Mouse (Mus musculus): Measurements from ENCODE around the gene Gm17606. TPM values are rescaled to one million over a fixed set of nuclear protein-coding genes. Genes with fewer than 3 reads are reported as not detected.

Gm17606 gene
- total RNA-seq, 4 experiments from 2014 or later: not detected

- no peak for DNase-seq (ENCODE audit: low spot score in 2 of 2)
Measured at GRCm38 (mm10) chr14:54660009-54660408, 19.3 kb downstream of the Gm17606 start.

- DNase-seq (ENCODE audit: low spot score in 2 of 2): no peak
Measured at GRCm38 (mm10) chr14:54664477-54665222, 23.9 kb downstream of the Gm17606 start.

GRCm38 (mm10) chr14:54669381-54669780, 28.6 kb downstream of the Gm17606 start:
- peak in 1 of 2 experiments; percentile 40 for DNase-seq (ENCODE audit: low spot score in 2 of 2)

- no peak for DNase-seq (ENCODE audit: low spot score in 2 of 2)
Measured at GRCm38 (mm10) chr14:54674317-54674716, 33.6 kb downstream of the Gm17606 start.

- no peak for DNase-seq (ENCODE audit: low spot score in 2 of 2)
Measured at GRCm38 (mm10) chr14:54676290-54676689, 35.5 kb downstream of the Gm17606 start.

GRCm38 (mm10) chr14:54678657-54679304, 38.0 kb downstream of the Gm17606 start:
- DNase-seq (ENCODE audit: low spot score in 2 of 2): no peak

GRCm38 (mm10) chr14:54682396-54682795, 41.6 kb downstream of the Gm17606 start:
- DNase-seq (ENCODE audit: low spot score in 2 of 2): no peak

- DNase-seq (ENCODE audit: low spot score in 2 of 2): no peak
Measured at GRCm38 (mm10) chr14:54685471-54685870, 44.7 kb downstream of the Gm17606 start.

GRCm38 (mm10) chr14:54686063-54686521, 45.3 kb downstream of the Gm17606 start, which contains the start of gene 1700123O20Rik:
1700123O20Rik (plus strand) TSS chr14:54686216.
- DNase-seq (ENCODE audit: low spot score in 2 of 2): no peak

GRCm38 (mm10) chr14:54686522-54687143, 45.9 kb downstream of the Gm17606 start, which contains the start of gene Acin1:
Acin1 (minus strand) TSS chr14:54686931.
- DNase-seq (ENCODE audit: low spot score in 2 of 2): peak; percentile 100

GRCm38 (mm10) chr14:54687251-54687650, 46.5 kb downstream of the Gm17606 start:
- no peak for DNase-seq (ENCODE audit: low spot score in 2 of 2)

- no peak for DNase-seq (ENCODE audit: low spot score in 2 of 2)
Measured at GRCm38 (mm10) chr14:54695042-54695441, 54.3 kb downstream of the Gm17606 start.

GRCm38 (mm10) chr14:54696752-54697151, 56.0 kb downstream of the Gm17606 start:
- no peak for DNase-seq (ENCODE audit: low spot score in 2 of 2)

Small RNA genes within 50 kb of the gene (microRNA-seq; reads per million reads assigned to microRNA genes)
- not detected for gene Mir686
- not detected for gene Mir6948

Other genes starting within 250 kb of the Gm17606 start
- gene Slc7a7, start 223.2 kb upstream of the Gm17606 start, total RNA-seq (2022): 1 to 10 TPM in 2 of 4 experiments, under 1 TPM in 2; 0.46 to 1.9 (median 0.89) TPM
- 100 to 1,000 TPM; 104 to 126 (median 117) TPM for gene Mrpl52, start 214.0 kb upstream of the Gm17606 start, total RNA-seq (2022)
- 1 to 10 TPM; 2.8 to 6.3 (median 3.7) TPM for gene Mmp14, start 209.3 kb upstream of the Gm17606 start, total RNA-seq (2022)
- gene Lrp10, start 176.8 kb upstream of the Gm17606 start, total RNA-seq (2022): 10 to 100 TPM; 23.5 to 34.0 (median 29.5) TPM
- gene Rem2, start 164.9 kb upstream of the Gm17606 start, total RNA-seq (2022): not detected
- 10 to 100 TPM; 31.0 to 35.9 (median 32.5) TPM for gene Prmt5, start 123.4 kb upstream of the Gm17606 start, total RNA-seq (2022)
- 1 to 10 TPM; 1.6 to 3.5 (median 3.1) TPM for gene Haus4, start 86.3 kb upstream of the Gm17606 start, total RNA-seq (2022)
- 1 to 10 TPM in 2 of 4 experiments, under 1 TPM in 2; 0.87 to 1.8 (median 1.3) TPM for gene Ajuba, start 63.4 kb upstream of the Gm17606 start, total RNA-seq (2022)
- 1 to 10 TPM; 2.0 to 2.8 (median 2.6) TPM for gene 4931414P19Rik, start 35.0 kb upstream of the Gm17606 start, total RNA-seq (2022)
- gene Psmb5, start 22.9 kb upstream of the Gm17606 start, total RNA-seq (2022): 100 to 1,000 TPM; 183 to 192 (median 187) TPM
- not detected for gene Psmb11, start 19.5 kb upstream of the Gm17606 start, total RNA-seq (2022)
- gene Cdh24, start 412 bp downstream of the Gm17606 start, total RNA-seq (2022): under 1 TPM in 2 of 4 experiments, not detected in 2; 0.08 to 0.12 TPM
- gene 1700123O20Rik, start 45.3 kb downstream of the Gm17606 start, total RNA-seq (2022): 1 to 10 TPM; 7.1 to 9.4 (median 8.0) TPM
- gene Acin1, start 46.0 kb downstream of the Gm17606 start, total RNA-seq (2022): 10 to 100 TPM; 46.2 to 72.1 (median 55.9) TPM
- not detected for gene Gm29776, start 57.9 kb downstream of the Gm17606 start, total RNA-seq (2022)
- gene Cebpe, start 71.2 kb downstream of the Gm17606 start, total RNA-seq (2022): not detected
- 10 to 100 TPM; 11.3 to 17.4 (median 12.2) TPM for gene Slc7a8, start 141.0 kb downstream of the Gm17606 start, total RNA-seq (2022)
- gene Rnf212b, start 173.2 kb downstream of the Gm17606 start, total RNA-seq (2022): 1 to 10 TPM; 2.2 to 3.2 (median 2.5) TPM
- gene Homez, start 230.0 kb downstream of the Gm17606 start, total RNA-seq (2022): 1 to 10 TPM; 3.3 to 7.6 (median 5.2) TPM
- gene Ppp1r3e, start 236.6 kb downstream of the Gm17606 start, total RNA-seq (2022): 1 to 10 TPM; 3.6 to 5.3 (median 4.0) TPM
- gene Bcl2l2, start 242.4 kb downstream of the Gm17606 start, total RNA-seq (2022): 10 to 100 TPM; 23.8 to 31.4 (median 26.8) TPM
- 1 to 10 TPM in 3 of 4 experiments, under 1 TPM in 1; 0.83 to 7.4 (median 3.1) TPM for gene Gm20521, start 242.5 kb downstream of the Gm17606 start, total RNA-seq (2022)

Measured in gastrocnemius, adult 8-10 months (tissue).